Mouse (Mus musculus) C2C12 (cell line): ENCODE results near the gene Ankmy2. TPM values are rescaled to one million over a fixed set of nuclear protein-coding genes. Genes with fewer than 3 reads are reported as not detected.

Source experiments
- H3K27me3 ChIP-seq: one replicate; pipeline ENCODE4 v1.6.1; 2011; ENCODE audit not compliant: control insufficient read depth, insufficient read depth, insufficient read length
- H3K36me3 ChIP-seq: one replicate; pipeline ENCODE4 v1.6.1; 2011; ENCODE audit not compliant: control insufficient read depth, insufficient read depth
- H3K4me3 ChIP-seq: one replicate; pipeline ENCODE4 v1.5.1; 2011; ENCODE audit warnings: mild to moderate bottlenecking, control low read depth; ENCODE audit not compliant: poor library complexity, insufficient read depth, severe bottlenecking
- H3K79me2 ChIP-seq: one replicate; pipeline ENCODE4 v1.6.1; 2011; ENCODE audit not compliant: control insufficient read depth, insufficient read depth
- H3K79me3 ChIP-seq: one replicate; pipeline ENCODE4 v1.6.1; 2011; ENCODE audit warnings: low read depth, control low read depth
- H3ac ChIP-seq: one replicate; pipeline ENCODE3; 2011; ENCODE audit warnings: low read depth; ENCODE audit not compliant: control insufficient read depth, insufficient read length
- CEBPB ChIP-seq: IDR thresholded peaks from one replicate; pipeline ENCODE4 v1.6.1; 2011; ENCODE audit warnings: low read depth, mild to moderate bottlenecking, control low read depth, moderate library complexity
- CTCF ChIP-seq: IDR thresholded peaks from one replicate; pipeline ENCODE4 v1.5.1; 2011; ENCODE audit not compliant: control insufficient read depth, insufficient read depth, insufficient read length
- FOSL1 ChIP-seq: IDR thresholded peaks from one replicate; pipeline ENCODE4 v1.8.0; 2011; ENCODE audit warnings: mild to moderate bottlenecking, low read length; ENCODE audit not compliant: poor library complexity, insufficient read depth, severe bottlenecking
- MAX ChIP-seq: IDR thresholded peaks from one replicate; pipeline ENCODE4 v1.6.1; 2011; ENCODE audit warnings: mild to moderate bottlenecking, control low read depth
- MYOD1 ChIP-seq: IDR thresholded peaks from one replicate; pipeline ENCODE4 v1.6.1; 2011; ENCODE audit warnings: low read depth; ENCODE audit not compliant: control insufficient read depth, insufficient read length
- MYOG ChIP-seq: IDR thresholded peaks from one replicate; pipeline ENCODE4 v1.6.1; 2011; ENCODE audit not compliant: control insufficient read depth, insufficient read length; ENCODE audit errors: extremely low read depth
- USF1 ChIP-seq: IDR thresholded peaks from one replicate; pipeline ENCODE4 v1.6.1; 2011; ENCODE audit warnings: low read depth, mild to moderate bottlenecking, control low read depth, moderate library complexity
- long read RNA-seq, 2 experiments: library from polyadenylated mRNA; unstranded; transcript quantifications; one replicate each; pipeline ENCODE4 v2.0.0; 2019 to 2020
- polyA plus RNA-seq: library from polyadenylated mRNA; unstranded; fragments of >200 nt; fragmentation: generic; extraction: Trizol; gene quantifications from one replicate; pipeline ENCODE4 v1.2.1, GENCODE M21; 2012; ENCODE audit warnings: missing spikeins

The Ankmy2 gene
- 8.3 TPM for polyA plus RNA-seq
- long read RNA-seq, experiment 1, transcript Ankmy2-201 (10 exons, 2,456 nt) = major isoform, 11 of 23 reads
- long read RNA-seq, experiment 1, partial matches to known transcripts = 1 of 23 reads
- long read RNA-seq, experiment 1, other reads (novel, unspliced or antisense) = 11 of 23 reads
- long read RNA-seq, experiment 2, transcript Ankmy2-201 (10 exons, 2,456 nt) = major isoform, 40 of 46 reads
- long read RNA-seq, experiment 2, partial matches to known transcripts = 0 of 46 reads
- long read RNA-seq, experiment 2, other reads (novel, unspliced or antisense) = 6 of 46 reads

GRCm38 (mm10) chr12:36156637-36157303, at the start of gene Ankmy2:
TSS of gene Ankmy2 (plus strand) at chr12:36157114.
- H3K4me3 ChIP-seq = peak within 1 kb of the TSS; percentile 84
- H3ac ChIP-seq = peak within 1 kb of the TSS; percentile 92
- no peaks in the 10 kb centered on the region for H3K36me3 ChIP-seq
- H3K79me3 ChIP-seq = peaks cover 54% of the 10 kb centered on the region
- peaks cover 72% of the 10 kb centered on the region for H3K79me2 ChIP-seq
- H3K27me3 ChIP-seq = no peaks in the 10 kb centered on the region
- TF ChIP-seq USF1 = no peak
- TF ChIP-seq MAX = peak; percentile 14

GRCm38 (mm10) chr12:36108442-36108841, 48.5 kb upstream of the Ankmy2 start:
- H3K36me3 ChIP-seq = peaks cover 64% of the 10 kb centered on the region
- H3K4me3 ChIP-seq = no peak overlapping the region
- no peaks in the 10 kb centered on the region for H3K79me2 ChIP-seq
- no peak overlapping the region for H3ac ChIP-seq
- no peaks in the 10 kb centered on the region for H3K79me3 ChIP-seq
- H3K27me3 ChIP-seq = no peaks in the 10 kb centered on the region
- TF ChIP-seq MYOG = no peak
- TF ChIP-seq FOSL1 = no peak
- no peak for TF ChIP-seq CEBPB
- no peak for TF ChIP-seq USF1
- TF ChIP-seq CTCF = no peak
- no peak for TF ChIP-seq MYOD1
- no peak for TF ChIP-seq MAX

- Histone ChIP-seq H3K36me3 (peaks cover 82% of the 10 kb centered on the region), H3K4me3 (no peak overlapping the region), H3ac (no peak overlapping the region), H3K27me3 (no peaks in the 10 kb centered on the region), H3K79me2 (no peaks in the 10 kb centered on the region), H3K79me3 (no peaks in the 10 kb centered on the region)
- TF ChIP-seq MYOG (no peak), USF1 (no peak), CTCF (no peak), FOSL1 (no peak), MAX (no peak), CEBPB (no peak), MYOD1 (no peak)
Measured at GRCm38 (mm10) chr12:36110457-36110856, 46.5 kb upstream of the Ankmy2 start.

GRCm38 (mm10) chr12:36111110-36111509, 45.8 kb upstream of the Ankmy2 start:
- Histone ChIP-seq H3K79me3 (no peaks in the 10 kb centered on the region), H3K4me3 (no peak overlapping the region), H3K27me3 (no peaks in the 10 kb centered on the region), H3ac (no peak overlapping the region), H3K36me3 (peaks cover 86% of the 10 kb centered on the region), H3K79me2 (no peaks in the 10 kb centered on the region)
- TF ChIP-seq CEBPB = no peak
- TF ChIP-seq CTCF = no peak
- TF ChIP-seq MYOD1 = no peak
- no peak for TF ChIP-seq FOSL1
- TF ChIP-seq MYOG = no peak
- TF ChIP-seq MAX = no peak
- no peak for TF ChIP-seq USF1

- TF ChIP-seq CEBPB (no peak), MAX (no peak), CTCF (no peak), MYOD1 (no peak), FOSL1 (no peak), USF1 (no peak)
- H3K79me2 ChIP-seq = no peaks in the 10 kb centered on the region
- peaks cover 88% of the 10 kb centered on the region for H3K36me3 ChIP-seq
- H3K4me3 ChIP-seq = no peak overlapping the region
- H3K27me3 ChIP-seq = no peaks in the 10 kb centered on the region
- no peaks in the 10 kb centered on the region for H3K79me3 ChIP-seq
- no peak overlapping the region for H3ac ChIP-seq
Measured at GRCm38 (mm10) chr12:36112081-36112480, 44.8 kb upstream of the Ankmy2 start.

GRCm38 (mm10) chr12:36117161-36117560, 39.8 kb upstream of the Ankmy2 start:
- Histone ChIP-seq H3K4me3 (no peak overlapping the region), H3K27me3 (no peaks in the 10 kb centered on the region), H3K79me3 (no peaks in the 10 kb centered on the region), H3ac (no peak overlapping the region), H3K36me3 (peaks cover 78% of the 10 kb centered on the region), H3K79me2 (no peaks in the 10 kb centered on the region)
- no peak for TF ChIP-seq FOSL1
- no peak for TF ChIP-seq MAX
- no peak for TF ChIP-seq CTCF
- TF ChIP-seq CEBPB = no peak
